Mouse (Mus musculus) hindbrain, embryonic 16.5 days (tissue): ENCODE measurements around the gene Fstl1. TPM values are rescaled to one million over a fixed set of nuclear protein-coding genes. Genes with fewer than 3 reads are reported as not detected.

Source experiments
- ATAC-seq: fragments of 200-750 bp; cut with Nextera tagmentation; 2 replicates; pipeline ENCODE4 v1.8.0; 2017; ENCODE audit warnings: moderate TSS enrichment, moderate library complexity
- H3K27ac ChIP-seq: fragments of 300-500 bp; sonication (generic); 2 replicates; pipeline ENCODE4 v1.5.1; 2014; ENCODE audit warnings: low read depth, mild to moderate bottlenecking, control low read depth, low read length, moderate library complexity
- H3K27me3 ChIP-seq: fragments of 300-500 bp; sonication (generic); replicated peaks from 2 replicates; pipeline ENCODE4 v1.6.1; 2014; ENCODE audit warnings: low read length; ENCODE audit not compliant: control insufficient read depth, insufficient read depth
- H3K36me3 ChIP-seq: fragments of 300-500 bp; sonication (generic); 2 replicates; pipeline ENCODE4 v1.6.1; 2014; ENCODE audit warnings: mild to moderate bottlenecking, low read length, moderate library complexity, mixed read lengths; ENCODE audit not compliant: control insufficient read depth, insufficient read depth
- H3K4me1 ChIP-seq: fragments of 300-500 bp; sonication (generic); 2 replicates; pipeline ENCODE4 v1.6.1; 2014; ENCODE audit warnings: low read depth, low read length; ENCODE audit not compliant: control insufficient read depth, insufficient read depth
- H3K4me2 ChIP-seq: fragments of 300-500 bp; sonication (generic); 2 replicates; pipeline ENCODE4 v1.6.1; 2014; ENCODE audit warnings: mild to moderate bottlenecking, low read length, control low read depth, moderate library complexity
- H3K4me3 ChIP-seq: fragments of 300-500 bp; sonication (generic); 2 replicates; pipeline ENCODE4 v1.5.1; 2014; ENCODE audit warnings: mild to moderate bottlenecking, low read length, control low read depth, moderate library complexity
- H3K9ac ChIP-seq: fragments of 300-500 bp; sonication (generic); 2 replicates; pipeline ENCODE4 v1.6.1; 2014; ENCODE audit warnings: low read depth, mild to moderate bottlenecking, control low read depth, low read length, moderate library complexity
- H3K9me3 ChIP-seq: fragments of 300-500 bp; sonication (generic); 2 replicates; pipeline ENCODE4 v1.6.1; 2014; ENCODE audit warnings: mild to moderate bottlenecking, low read length, moderate library complexity; ENCODE audit not compliant: control insufficient read depth
- WGBS: fragments of 180-500 bp; shearing (Covaris S2); extraction: QIAGEN DNeasy Blood & Tissue Kit; methylation state at CpG from one replicate; pipeline ENCODE4 v1.1.7; 2014; 5-methylcytosine and 5-hydroxymethylcytosine counted together
- polyA plus RNA-seq: library from polyadenylated mRNA; unstranded; fragments of >200 nt; fragmentation: Nextera tagmentation; extraction: Ambion mirVana; gene quantifications from 2 replicates; pipeline ENCODE4 v1.2.1, GENCODE M21; 2015

Gene Fstl1
- polyA plus RNA-seq, 1 experiment from 2014 or later, result 81.2 TPM

DNA sequence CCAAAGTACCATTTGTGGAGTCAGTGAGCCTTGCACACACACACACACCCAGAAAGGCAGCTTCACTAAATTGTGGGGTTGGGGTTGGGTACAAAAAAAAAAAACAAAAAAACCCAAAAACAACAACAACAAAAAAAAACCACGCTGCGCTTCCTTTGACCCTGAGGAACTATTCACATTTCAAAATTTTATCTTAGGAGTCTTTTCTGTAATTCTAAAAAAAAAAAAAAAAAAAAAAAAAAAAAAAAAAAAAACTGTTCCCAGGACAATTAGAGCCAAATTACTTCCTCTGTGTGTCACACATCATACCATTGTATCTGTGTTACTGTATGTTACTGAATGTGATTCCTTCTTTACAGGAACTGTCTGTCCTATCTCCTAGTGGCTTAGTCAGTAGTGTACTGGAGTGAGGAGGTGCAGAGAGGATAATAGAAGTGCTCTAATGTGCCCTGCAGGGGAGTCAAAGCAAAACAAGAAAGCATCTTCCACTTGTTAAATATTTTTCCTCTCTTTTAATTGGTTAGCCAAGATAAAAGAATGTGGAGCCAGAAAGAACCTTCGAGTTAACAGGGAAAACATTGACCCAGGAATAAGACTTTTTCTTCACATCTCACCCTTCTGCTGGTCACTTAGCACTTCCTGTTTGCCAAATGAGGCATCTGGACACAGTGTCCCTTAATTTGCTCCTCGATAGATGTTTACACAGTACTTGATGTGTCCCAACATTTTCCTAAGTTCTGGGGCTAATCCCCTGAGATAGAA is 93.0 kb downstream of the Fstl1 start:
- peaks cover 18% of the 10 kb centered on the region for H3K4me1 ChIP-seq
- no peaks in the 10 kb centered on the region for H3K27me3 ChIP-seq
- H3K9me3 ChIP-seq, result no peaks in the 10 kb centered on the region
- no peak for ATAC-seq
- WGBS, result 28% methylated on average over 4 of the region's 4 CpGs
- peak overlapping the region; percentile 99 for H3K9ac ChIP-seq
- H3K4me2 ChIP-seq, result peak overlapping the region; percentile 74
- H3K36me3 ChIP-seq, result no peaks in the 10 kb centered on the region; the same call in 1 of the 2 replicates
- peak overlapping the region; percentile 99 for H3K27ac ChIP-seq
- peak overlapping the region; percentile 100 for H3K4me3 ChIP-seq

GRCm38 (mm10) chr16:37871112-37871715 is 94.5 kb downstream of the Fstl1 start:
- Histone ChIP-seq H3K36me3 (no peaks in the 10 kb centered on the region; the same call in 1 of the 2 replicates), H3K27ac (no peak overlapping the region), H3K4me3 (no peak overlapping the region), H3K9me3 (no peaks in the 10 kb centered on the region), H3K27me3 (no peaks in the 10 kb centered on the region), H3K4me1 (peaks cover 18% of the 10 kb centered on the region), H3K4me2 (peak overlapping the region; percentile 0; the same call in 1 of the 2 replicates), H3K9ac (no peak overlapping the region)
- 74% methylated on average over 4 of the region's 4 CpGs for WGBS
- no peak for ATAC-seq

DNA sequence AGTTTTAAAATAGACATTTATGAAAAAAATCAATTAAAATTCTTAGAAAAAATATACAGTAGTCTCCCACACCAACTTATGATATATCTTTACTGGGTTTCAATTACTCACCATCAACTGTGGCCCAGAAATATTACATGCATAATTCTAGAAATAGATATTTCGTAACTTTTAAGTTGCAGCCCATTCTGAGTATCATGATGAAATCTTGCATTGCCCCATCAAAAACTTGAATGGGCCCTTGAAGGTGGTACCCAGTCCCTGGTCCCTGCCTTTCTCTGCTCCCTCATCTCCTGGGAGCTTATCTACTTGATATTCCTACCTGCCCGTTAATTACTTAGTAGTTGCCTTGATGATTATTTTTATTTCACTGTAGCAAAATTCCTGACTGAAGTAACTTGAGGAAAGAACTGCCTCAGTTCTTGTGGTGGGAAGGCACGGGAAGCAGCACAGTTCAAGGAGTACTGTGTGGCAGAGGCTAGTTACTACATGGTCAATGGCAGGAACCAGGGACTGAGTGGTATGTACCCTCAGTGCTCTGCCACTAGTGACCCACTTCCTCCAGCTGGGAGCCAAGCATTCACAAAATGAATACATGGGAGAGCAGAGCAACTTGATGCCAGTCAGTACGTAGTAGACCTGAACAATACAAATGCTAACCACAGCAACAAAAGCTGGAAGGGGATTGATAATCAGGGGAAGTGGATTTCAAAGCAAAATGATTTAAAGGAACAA is 98.0 kb downstream of the Fstl1 start:
- Histone ChIP-seq H3K9me3 (no peaks in the 10 kb centered on the region), H3K9ac (no peak overlapping the region), H3K4me2 (no peak overlapping the region), H3K27ac (no peak overlapping the region), H3K36me3 (peaks cover 10% of the 10 kb centered on the region), H3K4me3 (no peak overlapping the region), H3K4me1 (peaks cover 22% of the 10 kb centered on the region), H3K27me3 (no peaks in the 10 kb centered on the region)
- 77% methylated on average over 4 of the region's 4 CpGs for WGBS
- no peak for ATAC-seq

- H3K27me3 ChIP-seq, result no peaks in the 10 kb centered on the region
- H3K4me1 ChIP-seq, result peaks cover 4% of the 10 kb centered on the region
- H3K36me3 ChIP-seq, result peaks cover 12% of the 10 kb centered on the region
- no peak overlapping the region for H3K9ac ChIP-seq
- no peak overlapping the region for H3K4me3 ChIP-seq
- 95% methylated on average over 3 of the region's 3 CpGs for WGBS
- H3K4me2 ChIP-seq, result no peak overlapping the region
- no peak for ATAC-seq
- no peaks in the 10 kb centered on the region for H3K9me3 ChIP-seq
- no peak overlapping the region for H3K27ac ChIP-seq
Observed at GRCm38 (mm10) chr16:37877406-37877805, 100.7 kb downstream of the Fstl1 start.

GRCm38 (mm10) chr16:37878951-37879505 is 102.4 kb downstream of the Fstl1 start:
- Histone ChIP-seq H3K4me2 (no peak overlapping the region), H3K4me1 (peaks cover 4% of the 10 kb centered on the region), H3K9ac (no peak overlapping the region), H3K36me3 (peaks cover 21% of the 10 kb centered on the region), H3K4me3 (no peak overlapping the region), H3K27ac (no peak overlapping the region), H3K9me3 (no peaks in the 10 kb centered on the region), H3K27me3 (no peaks in the 10 kb centered on the region)
- no peak for ATAC-seq
- 88% methylated on average over 7 of the region's 7 CpGs for WGBS

- ATAC-seq, result no peak
- no peaks in the 10 kb centered on the region for H3K27me3 ChIP-seq
- H3K9me3 ChIP-seq, result no peaks in the 10 kb centered on the region
- 97% methylated on average over 4 of the region's 4 CpGs for WGBS
- H3K36me3 ChIP-seq, result peaks cover 21% of the 10 kb centered on the region
- H3K4me3 ChIP-seq, result no peak overlapping the region
- no peak overlapping the region for H3K4me2 ChIP-seq
- H3K27ac ChIP-seq, result no peak overlapping the region
- no peak overlapping the region for H3K9ac ChIP-seq
- peaks cover 4% of the 10 kb centered on the region for H3K4me1 ChIP-seq
Observed at GRCm38 (mm10) chr16:37879750-37880419, 103.2 kb downstream of the Fstl1 start.

DNA sequence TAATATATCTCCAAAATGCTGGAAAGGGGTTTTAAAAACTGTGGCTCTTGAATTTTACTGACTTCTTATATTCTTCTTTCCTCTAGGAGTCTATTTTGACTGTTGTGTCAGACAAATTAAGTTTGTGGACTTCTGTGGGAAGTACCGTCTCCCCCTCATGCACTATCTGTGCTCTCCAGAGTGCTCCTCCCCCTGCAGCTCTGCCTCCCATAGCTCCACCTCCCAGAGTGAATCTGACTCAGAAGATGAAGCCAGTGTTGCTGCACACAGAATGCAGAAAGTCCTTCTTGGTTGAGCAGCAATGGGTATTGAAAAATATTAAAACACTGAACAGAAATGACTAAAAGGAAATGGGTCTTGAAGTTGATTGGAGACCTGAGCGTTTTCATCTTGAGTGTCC is 104.5 kb downstream of the Fstl1 start:
- no peak overlapping the region for H3K4me2 ChIP-seq
- H3K4me1 ChIP-seq, result peaks cover 4% of the 10 kb centered on the region
- H3K36me3 ChIP-seq, result peaks cover 21% of the 10 kb centered on the region
- 90% methylated on average over 2 of the region's 2 CpGs for WGBS
- no peak overlapping the region for H3K9ac ChIP-seq
- no peak overlapping the region for H3K27ac ChIP-seq
- H3K9me3 ChIP-seq, result no peaks in the 10 kb centered on the region
- H3K27me3 ChIP-seq, result no peaks in the 10 kb centered on the region
- no peak for ATAC-seq
- no peak overlapping the region for H3K4me3 ChIP-seq
